In the genomic region with DNA sequence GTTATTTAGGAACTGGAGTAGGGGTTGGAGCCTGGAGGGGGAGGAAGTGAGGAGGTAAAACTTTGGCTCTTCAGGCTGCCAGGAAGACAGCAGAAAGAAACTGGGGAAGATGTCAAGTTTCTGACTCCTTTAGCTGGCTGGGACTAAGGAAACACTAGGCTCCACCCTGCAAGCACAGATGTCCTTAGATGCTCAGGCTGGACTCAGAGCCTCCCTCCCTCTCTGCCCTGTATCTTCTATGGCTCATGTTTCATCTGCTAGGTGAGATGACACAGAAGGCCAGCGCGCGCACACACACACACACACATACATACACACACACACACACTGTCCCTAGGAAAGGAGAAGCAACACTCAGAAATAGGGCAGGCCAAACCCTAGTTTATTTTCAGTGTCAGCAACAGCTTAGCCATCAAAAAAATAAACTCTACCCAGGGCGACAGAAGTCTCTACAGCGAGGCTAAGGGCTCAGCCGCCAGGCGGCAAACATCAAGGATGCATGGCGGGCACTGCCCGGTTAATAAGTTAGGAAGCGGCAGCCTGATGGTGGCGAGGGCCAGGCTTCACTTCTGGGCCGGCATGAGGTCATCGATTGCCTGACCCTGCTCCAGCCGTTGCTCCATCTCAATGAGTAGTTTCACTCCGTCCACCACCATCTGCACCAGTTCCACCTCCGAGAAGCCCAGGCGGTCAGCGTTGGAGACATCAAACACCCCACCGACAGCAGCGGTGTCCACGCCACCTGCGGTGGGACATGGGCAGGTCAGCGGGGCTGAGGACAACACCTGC, we compare ENCODE assay signal across 8 mouse cellular contexts. TPM values are rescaled to one million over a fixed set of nuclear protein-coding genes. Genes with fewer than 3 reads are reported as not detected.
A peak's percentile ranks its signal among the peaks of the same experiment; 100 is the strongest.
DNase-seq lines count a peak whose midpoint lies in the region; ATAC-seq and TF ChIP-seq lines count a peak whose summit lies in the region.

No protein-coding gene starts in this region.

- H3K27ac ChIP-seq in limb, embryonic 10.5 days, result peak overlapping the region; percentile 67
- peak overlapping the region; percentile 65 for H3K27ac ChIP-seq in midbrain, postnatal 0 days (ENCODE audit: low read depth, low read length)

- no peak for TF ChIP-seq CTCF in brain, embryonic 14.5 days (IDR thresholded peaks at IDR 0.05; ENCODE audit: borderline replicate concordance, extremely low read depth, insufficient read depth, insufficient read length)
- TF ChIP-seq CTCF in midbrain, postnatal 0 days (IDR thresholded peaks at IDR 0.05), result no peak

- no peak for TF ChIP-seq POLR2A in brain, embryonic 14.5 days (IDR thresholded peaks at IDR 0.05; ENCODE audit: borderline replicate concordance, extremely low read depth, insufficient read depth, insufficient read length, poor library complexity, severe bottlenecking)

- peaks cover 51% of the 10 kb centered on the region for H3K4me1 ChIP-seq in limb, embryonic 10.5 days
- 0 out of 2 replicates have a peak, but pooled peaks cover 10% of the 10 kb centered on the region for H3K4me1 ChIP-seq in midbrain, postnatal 0 days (ENCODE audit: insufficient read depth, low read length)

- peak overlapping the region; percentile 42 for H3K4me3 ChIP-seq in limb, embryonic 10.5 days
- H3K4me3 ChIP-seq in midbrain, postnatal 0 days (ENCODE audit: low read depth, low read length), result peak overlapping the region; percentile 88

- no peak for ATAC-seq in midbrain, postnatal 0 days (ENCODE audit: low FRiP score)

- WGBS in limb, embryonic 10.5 days, result 64% methylated on average over 23 of the region's 23 CpGs
- 39% methylated on average over 23 of the region's 23 CpGs for WGBS in midbrain, postnatal 0 days

- DNase-seq in heart, adult 11 months, result peak; percentile 98
- no peak for DNase-seq in heart, postnatal 4 days
- peak; percentile 48 for DNase-seq in brain, embryonic 14.5 days (ENCODE audit: low read depth)
- DNase-seq in heart, adult 9 months (ENCODE audit: low spot score in 2 of 2), result peak; percentile 77 to 83
- no peak for DNase-seq in limb, embryonic 10.5 days (ENCODE audit: low spot score)
- DNase-seq in midbrain, postnatal 0 days (ENCODE audit: low spot score), result peak; percentile 32
- no peak for DNase-seq in thymus, postnatal 25 days
- no peak for DNase-seq in right cerebral cortex, postnatal 4 days

- peak overlapping the region; percentile 63 for H3K4me2 ChIP-seq in midbrain, postnatal 0 days (ENCODE audit: low read depth, low read length, poor library complexity, severe bottlenecking)

- peaks cover 57% of the 10 kb centered on the region for H3K27me3 ChIP-seq in limb, embryonic 10.5 days (ENCODE audit: low read depth, poor library complexity, severe bottlenecking)
- no peaks in the 10 kb centered on the region for H3K27me3 ChIP-seq in midbrain, postnatal 0 days (ENCODE audit: insufficient read depth, low read length)

- 0 out of 2 replicates have a peak overlapping the region, but pooled peaks have one; percentile 13 for H3K9ac ChIP-seq in midbrain, postnatal 0 days (replicated peaks; ENCODE audit: low read length, poor library complexity, severe bottlenecking)

- H3K9me3 ChIP-seq in limb, embryonic 10.5 days (replicated peaks), result no peaks in the 10 kb centered on the region
- no peaks in the 10 kb centered on the region for H3K9me3 ChIP-seq in midbrain, postnatal 0 days (ENCODE audit: low read length)

- H3K36me3 ChIP-seq in limb, embryonic 10.5 days, result 0 out of 2 replicates have a peak, but pooled peaks cover 2% of the 10 kb centered on the region
- no peaks in the 10 kb centered on the region for H3K36me3 ChIP-seq in midbrain, postnatal 0 days (ENCODE audit: insufficient read depth, low read length)

RNA-seq across cellular contexts. Expression of a gene that starts 2.9 kb away (rescaled TPM):
- total RNA-seq in heart, postnatal 4 days (2021), result 100 to 1,000 TPM; 165 to 181 TPM
- 1,393 and 1,883 TPM in 2 replicates for polyA plus RNA-seq in brain, embryonic 14.5 days (2012; rRNA removed)
- polyA plus RNA-seq in limb, embryonic 10.5 days (2016; fragmentation: Nextera tagmentation; extraction: Ambion mirVana), result 46.5 and 55.9 TPM in 2 replicates
- total RNA-seq in midbrain, postnatal 0 days (2014; rRNA removed), result 1,673 and 2,112 TPM in 2 replicates
- 1,654 and 1,809 TPM in 2 replicates for polyA plus RNA-seq in midbrain, postnatal 0 days (2015; fragmentation: Nextera tagmentation; extraction: Ambion mirVana)

RNA-seq across cellular contexts. Expression of a gene that starts 8.7 kb away (rescaled TPM):
- total RNA-seq in heart, postnatal 4 days (2021), result 1 to 10 TPM; 9.4 to 9.8 TPM
- polyA plus RNA-seq in brain, embryonic 14.5 days (2012; rRNA removed), result 21.9 and 27.9 TPM in 2 replicates
- 18.2 and 21.0 TPM in 2 replicates for polyA plus RNA-seq in limb, embryonic 10.5 days (2016; fragmentation: Nextera tagmentation; extraction: Ambion mirVana)
- 23.2 and 27.5 TPM in 2 replicates for total RNA-seq in midbrain, postnatal 0 days (2014; rRNA removed)
- 8.4 and 8.7 TPM in 2 replicates for polyA plus RNA-seq in midbrain, postnatal 0 days (2015; fragmentation: Nextera tagmentation; extraction: Ambion mirVana)

RNA-seq across cellular contexts. Expression of a gene that starts 43.9 kb away (rescaled TPM):
- total RNA-seq in heart, postnatal 4 days (2021), result 10 to 100 TPM; 29.3 to 32.6 TPM
- polyA plus RNA-seq in brain, embryonic 14.5 days (2012; rRNA removed), result 31.1 and 40.7 TPM in 2 replicates
- 52.6 and 52.9 TPM in 2 replicates for polyA plus RNA-seq in limb, embryonic 10.5 days (2016; fragmentation: Nextera tagmentation; extraction: Ambion mirVana)
- total RNA-seq in midbrain, postnatal 0 days (2014; rRNA removed), result 28.7 and 43.5 TPM in 2 replicates
- 68.7 and 70.8 TPM in 2 replicates for polyA plus RNA-seq in midbrain, postnatal 0 days (2015; fragmentation: Nextera tagmentation; extraction: Ambion mirVana)

RNA-seq across cellular contexts. Expression of a gene that starts 43.9 kb away (rescaled TPM):
- 10 to 100 TPM; 40.0 to 42.1 TPM for total RNA-seq in heart, postnatal 4 days (2021)
- 31.9 and 35.4 TPM in 2 replicates for polyA plus RNA-seq in brain, embryonic 14.5 days (2012; rRNA removed)
- 57.4 and 64.8 TPM in 2 replicates for polyA plus RNA-seq in limb, embryonic 10.5 days (2016; fragmentation: Nextera tagmentation; extraction: Ambion mirVana)
- 17.9 and 27.8 TPM in 2 replicates for total RNA-seq in midbrain, postnatal 0 days (2014; rRNA removed)
- polyA plus RNA-seq in midbrain, postnatal 0 days (2015; fragmentation: Nextera tagmentation; extraction: Ambion mirVana), result 63.1 and 67.0 TPM in 2 replicates

Comparison
In these comparisons a context has a peak if more than half of its experiments do, and no peak if none do; other contexts are left out.
1. DNase-seq: peak in heart, adult 11 months (single experiment), brain, embryonic 14.5 days (single experiment), heart, adult 9 months (2 of 2) and midbrain, postnatal 0 days (single experiment); none in heart, postnatal 4 days (single experiment), limb, embryonic 10.5 days (single experiment), thymus, postnatal 25 days (single experiment) and right cerebral cortex, postnatal 4 days (single experiment).
2. RNA of a gene that starts 2.9 kb away (polyA plus RNA-seq): 1,654 to 1,809 TPM in midbrain, postnatal 0 days and 1,393 to 1,883 TPM in brain, embryonic 14.5 days; 46.5 to 55.9 TPM in limb, embryonic 10.5 days; every median in the first group is over 10 times any median in the second.